ENCODE assay signal across 8 mouse cellular contexts in the genomic region with DNA sequence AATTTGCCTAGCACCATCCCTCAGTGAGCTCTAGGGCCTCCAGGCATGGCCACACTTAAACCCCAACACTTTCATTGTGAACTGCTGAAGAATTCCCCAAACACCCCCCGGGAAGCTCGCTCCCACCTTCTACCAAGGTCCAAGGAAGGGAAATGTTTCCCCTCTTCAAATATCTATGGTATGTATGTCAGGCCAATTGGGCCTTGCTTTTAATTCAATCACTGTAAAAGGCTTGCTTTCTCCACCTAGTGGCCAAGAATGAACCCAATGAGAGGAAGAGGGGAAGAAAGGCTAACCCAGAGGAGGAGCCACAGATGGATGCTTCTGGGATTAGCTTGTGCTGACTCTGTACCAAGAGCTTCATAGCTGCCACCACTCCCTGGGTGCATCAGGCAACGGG.
DNase-seq lines count a peak whose midpoint lies in the region; ATAC-seq and TF ChIP-seq lines count a peak whose summit lies in the region.

No protein-coding gene starts in this region.

- H3K9ac ChIP-seq in forebrain, postnatal 0 days, result no peak overlapping the region
- no peak overlapping the region for H3K9ac ChIP-seq in forebrain, embryonic 16.5 days (replicated peaks; ENCODE audit: low read depth, low read length)
- H3K9ac ChIP-seq in liver, embryonic 14.5 days (replicated peaks), result no peak overlapping the region
- H3K9ac ChIP-seq in liver, embryonic 12.5 days, result no peak overlapping the region
- no peak overlapping the region for H3K9ac ChIP-seq in lung, postnatal 0 days (replicated peaks; ENCODE audit: low read depth)

- H3K4me3 ChIP-seq in forebrain, postnatal 0 days (ENCODE audit: low read depth, low read length), result no peak overlapping the region
- no peak overlapping the region for H3K4me3 ChIP-seq in forebrain, embryonic 16.5 days (replicated peaks; ENCODE audit: low read length)
- H3K4me3 ChIP-seq in liver, embryonic 14.5 days (ENCODE audit: insufficient read depth in 1 of 2, low read depth in 2 of 2, low read length in 2 of 2), result no peak overlapping the region
- no peak overlapping the region for H3K4me3 ChIP-seq in liver, embryonic 12.5 days
- H3K4me3 ChIP-seq in lung, postnatal 0 days (ENCODE audit: low read depth, low read length), result no peak overlapping the region

- H3K36me3 ChIP-seq in forebrain, postnatal 0 days (ENCODE audit: insufficient read depth), result no peaks in the 10 kb centered on the region
- no peaks in the 10 kb centered on the region for H3K36me3 ChIP-seq in forebrain, embryonic 16.5 days (ENCODE audit: control insufficient read depth, insufficient read depth)
- H3K36me3 ChIP-seq in liver, embryonic 14.5 days (replicated peaks; ENCODE audit: control insufficient read depth, insufficient read depth, low read depth), result no peaks in the 10 kb centered on the region
- no peaks in the 10 kb centered on the region for H3K36me3 ChIP-seq in liver, embryonic 12.5 days
- no peaks in the 10 kb centered on the region for H3K36me3 ChIP-seq in lung, postnatal 0 days (ENCODE audit: insufficient read depth, low read length)

- 70% methylated on average over 3 of the region's 3 CpGs for WGBS in forebrain, postnatal 0 days
- 67% methylated on average over 3 of the region's 3 CpGs for WGBS in forebrain, embryonic 16.5 days
- WGBS in liver, embryonic 14.5 days (ENCODE audit: insufficient replicate concordance), result 34% methylated on average over 3 of the region's 3 CpGs
- WGBS in liver, embryonic 12.5 days (ENCODE audit: insufficient replicate concordance), result 31% methylated on average over 3 of the region's 3 CpGs
- WGBS in lung, postnatal 0 days, result 33% methylated on average over 3 of the region's 3 CpGs

- TF ChIP-seq EP300 in liver, embryonic 14.5 days (IDR thresholded peaks at IDR 0.05; ENCODE audit: low read depth), result no peak
- no peak for TF ChIP-seq EP300 in lung, postnatal 0 days (IDR thresholded peaks at IDR 0.05)

- no peak overlapping the region for H3K4me2 ChIP-seq in forebrain, postnatal 0 days (ENCODE audit: low read depth)
- H3K4me2 ChIP-seq in forebrain, embryonic 16.5 days (ENCODE audit: low read length), result no peak overlapping the region
- no peak overlapping the region for H3K4me2 ChIP-seq in liver, embryonic 14.5 days (ENCODE audit: low read depth)
- no peak overlapping the region for H3K4me2 ChIP-seq in liver, embryonic 12.5 days
- H3K4me2 ChIP-seq in lung, postnatal 0 days (replicated peaks; ENCODE audit: low read depth, low read length), result no peak overlapping the region

- H3K9me3 ChIP-seq in forebrain, postnatal 0 days (ENCODE audit: low read length), result no peaks in the 10 kb centered on the region
- no peaks in the 10 kb centered on the region for H3K9me3 ChIP-seq in forebrain, embryonic 16.5 days (ENCODE audit: control insufficient read depth, low read length)
- H3K9me3 ChIP-seq in liver, embryonic 14.5 days (ENCODE audit: control insufficient read depth, low read length), result no peaks in the 10 kb centered on the region
- no peaks in the 10 kb centered on the region for H3K9me3 ChIP-seq in liver, embryonic 12.5 days (replicated peaks)
- no peaks in the 10 kb centered on the region for H3K9me3 ChIP-seq in lung, postnatal 0 days (ENCODE audit: low read length)

- no peak overlapping the region for H3K27ac ChIP-seq in forebrain, postnatal 0 days (ENCODE audit: low read depth, low read length)
- no peak overlapping the region for H3K27ac ChIP-seq in forebrain, embryonic 16.5 days (ENCODE audit: low read length)
- no peak overlapping the region for H3K27ac ChIP-seq in liver, embryonic 14.5 days
- no peak overlapping the region for H3K27ac ChIP-seq in liver, embryonic 12.5 days
- H3K27ac ChIP-seq in lung, postnatal 0 days (ENCODE audit: low read length), result no peak overlapping the region

- no peaks in the 10 kb centered on the region for H3K27me3 ChIP-seq in forebrain, postnatal 0 days (ENCODE audit: insufficient read depth, low read length)
- H3K27me3 ChIP-seq in forebrain, embryonic 16.5 days (replicated peaks; ENCODE audit: control insufficient read depth, insufficient read depth, low read length), result no peaks in the 10 kb centered on the region
- H3K27me3 ChIP-seq in liver, embryonic 14.5 days (ENCODE audit: control insufficient read depth, insufficient read depth, low read length), result no peaks in the 10 kb centered on the region
- no peaks in the 10 kb centered on the region for H3K27me3 ChIP-seq in liver, embryonic 12.5 days (replicated peaks)
- no peaks in the 10 kb centered on the region for H3K27me3 ChIP-seq in lung, postnatal 0 days (replicated peaks; ENCODE audit: insufficient read depth, low read length)

- DNase-seq in forebrain, postnatal 0 days, result peak; percentile 18
- DNase-seq in liver, embryonic 14.5 days (ENCODE audit: low read depth in 3 of 3, low spot score in 3 of 3), result no peak
- DNase-seq in R1 (ENCODE audit: low read depth, low spot score), result peak; percentile 82
- peak; percentile 48 for DNase-seq in lung, postnatal 0 days (ENCODE audit: low spot score)
- no peak for DNase-seq in cerebellum, adult 9-11 months
- DNase-seq in right cerebral cortex, postnatal 25 days, result no peak

- TF ChIP-seq CTCF in forebrain, postnatal 0 days (IDR thresholded peaks at IDR 0.05; ENCODE audit: low read depth), result peak; percentile 63
- TF ChIP-seq CTCF in liver, embryonic 14.5 days (IDR thresholded peaks at IDR 0.05; ENCODE audit: low read depth), result peak; percentile 30
- TF ChIP-seq CTCF in lung, postnatal 0 days (IDR thresholded peaks at IDR 0.05), result peak; percentile 70

- H3K4me1 ChIP-seq in forebrain, postnatal 0 days (ENCODE audit: insufficient read depth), result no peaks in the 10 kb centered on the region
- no peaks in the 10 kb centered on the region for H3K4me1 ChIP-seq in forebrain, embryonic 16.5 days (replicated peaks; ENCODE audit: control insufficient read depth, insufficient read depth, low read length)
- H3K4me1 ChIP-seq in liver, embryonic 14.5 days (replicated peaks; ENCODE audit: control insufficient read depth in 2 of 2, insufficient read depth in 2 of 2, low read length in 1 of 2), result no peaks in the 10 kb centered on the region
- H3K4me1 ChIP-seq in liver, embryonic 12.5 days, result no peaks in the 10 kb centered on the region
- H3K4me1 ChIP-seq in lung, postnatal 0 days (ENCODE audit: insufficient read depth, low read depth, low read length), result no peaks in the 10 kb centered on the region

- ATAC-seq in forebrain, postnatal 0 days, result no peak
- no peak for ATAC-seq in forebrain, embryonic 16.5 days
- no peak for ATAC-seq in liver, embryonic 14.5 days (ENCODE audit: insufficient read depth)
- no peak for ATAC-seq in liver, embryonic 12.5 days
- ATAC-seq in lung, postnatal 0 days, result no peak

Comparison
In these comparisons a context has a peak if more than half of its experiments do, and no peak if none do; other contexts are left out.
1. DNase-seq: peak in forebrain, postnatal 0 days (single experiment), R1 (single experiment) and lung, postnatal 0 days (single experiment); none in liver, embryonic 14.5 days (0 of 3), cerebellum, adult 9-11 months (single experiment) and right cerebral cortex, postnatal 25 days (single experiment).
2. Peak in every context shown above with its lines, with median percentiles within 50 percentile points of each other: CTCF ChIP-seq.